Mouse (Mus musculus) lung, adult 2 months (tissue): Measurements from ENCODE around the gene Gabrg3. TPM values are rescaled to one million over a fixed set of nuclear protein-coding genes. Genes with fewer than 3 reads are reported as not detected.

Experiments
- DNase-seq: peaks from one replicate; pipeline ENCODE4 v3.0.0; 2022
- H3K4me1 ChIP-seq: fragments of 200-500 bp; 2 replicates; pipeline ENCODE4 v1.6.1; 2011; ENCODE audit warnings: low read length; ENCODE audit not compliant: control insufficient read depth, insufficient read depth
- H3K4me3 ChIP-seq: fragments of 200-500 bp; replicated peaks from 2 replicates; pipeline ENCODE3; 2011; ENCODE audit warnings: low read depth, mild to moderate bottlenecking, control low read depth, low read length; ENCODE audit errors: extremely low read depth
- CTCF ChIP-seq: fragments of 200-500 bp; IDR thresholded peaks from 2 replicates; pipeline ENCODE4 v1.5.1; 2011; ENCODE audit warnings: mild to moderate bottlenecking, low read length, control low read depth; ENCODE audit not compliant: insufficient read depth
- POLR2A ChIP-seq: fragments of 200-500 bp; IDR thresholded peaks from 2 replicates; pipeline ENCODE4 v1.6.1; 2011; ENCODE audit warnings: low read depth, mild to moderate bottlenecking, control low read depth, low read length, borderline replicate concordance; ENCODE audit errors: extremely low read depth
- WGBS: fragments of 180-500 bp; shearing (Covaris S2); methylation state at CpG from one replicate; pipeline ENCODE4 v1.1.7; 2018; 5-methylcytosine and 5-hydroxymethylcytosine counted together
- polyA plus RNA-seq: library from polyadenylated mRNA; depleted of rRNA; stranded (reverse); fragments of >200 nt; gene quantifications from 2 replicates; pipeline ENCODE4 v1.2.3, GENCODE M21; 2012; rRNA removed

Gabrg3 gene
- polyA plus RNA-seq, 1 experiment: not detected

DNA sequence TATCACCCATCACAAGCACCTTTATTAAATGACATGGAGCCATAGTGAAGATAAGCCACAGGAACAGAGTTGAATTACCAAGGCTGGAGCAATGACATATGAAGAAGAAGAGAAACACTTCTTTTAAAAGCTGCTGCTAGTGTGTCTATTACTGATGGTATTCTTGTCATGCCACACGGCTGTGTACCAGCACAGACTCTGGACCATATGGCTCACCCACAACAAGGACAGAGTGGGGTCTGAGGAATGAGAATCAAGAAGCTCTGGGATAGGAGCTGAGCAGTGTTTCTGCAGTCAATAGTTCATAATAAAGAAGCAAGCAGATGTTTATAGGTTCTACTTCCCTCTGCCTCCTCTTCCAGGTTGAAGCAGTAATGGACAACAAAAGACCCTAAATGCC is 585.1 kb downstream of the Gabrg3 start:
- 72% methylated on average over 1 of the region's 1 CpGs for whole genome bisulfite sequencing
- TF ChIP-seq CTCF (no peak), POLR2A (no peak)
- Histone ChIP-seq H3K4me1 (no peaks in the 10 kb centered on the region), H3K4me3 (no peak overlapping the region)
- no peak for DNase-seq

DNA sequence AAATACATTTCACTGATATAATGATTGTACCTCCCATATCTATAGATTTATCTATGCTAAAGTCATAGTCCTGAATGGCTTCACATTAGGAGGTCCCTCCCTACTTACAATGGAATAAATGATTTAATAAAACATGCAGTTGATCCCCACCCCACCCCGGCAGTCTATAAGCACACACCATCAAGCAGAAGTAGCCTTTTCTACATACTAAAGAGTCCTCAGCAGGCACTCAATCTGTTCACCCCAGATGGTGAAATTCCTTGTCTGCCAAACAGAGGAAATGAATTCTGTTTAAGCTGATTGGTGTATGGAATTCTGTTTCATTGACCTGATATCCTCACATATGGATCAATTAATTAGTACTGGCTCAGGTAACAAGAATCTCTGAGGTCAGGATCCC is 607.9 kb downstream of the Gabrg3 start:
- H3K4me3 ChIP-seq: no peak overlapping the region
- 57% methylated on average over 1 of the region's 1 CpGs for WGBS
- no peaks in the 10 kb centered on the region for H3K4me1 ChIP-seq
- DNase-seq: no peak
- TF ChIP-seq POLR2A (no peak), CTCF (no peak)

DNA sequence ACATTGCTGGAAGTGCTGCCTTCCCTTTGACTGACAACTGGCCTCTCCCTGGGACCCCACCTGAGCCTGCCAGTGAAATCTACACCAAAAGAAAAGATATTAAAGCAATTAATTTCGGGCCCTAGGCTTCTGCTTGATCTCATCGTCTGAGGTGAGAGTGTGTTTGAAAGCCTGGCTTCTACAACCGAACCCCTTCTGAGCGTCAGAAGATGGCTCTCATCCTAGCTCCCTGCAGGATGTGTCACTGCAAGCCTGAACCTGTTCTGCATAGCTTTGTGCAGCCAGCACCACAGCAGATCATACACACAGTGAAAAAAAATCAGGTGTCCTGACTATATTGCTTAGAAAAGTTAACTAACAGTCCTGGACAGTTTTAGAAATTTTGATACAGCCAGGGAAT is 618.8 kb downstream of the Gabrg3 start:
- WGBS: 46% methylated on average over 4 of the region's 4 CpGs
- no peak for DNase-seq
- Histone ChIP-seq H3K4me3 (no peak overlapping the region), H3K4me1 (no peaks in the 10 kb centered on the region)
- TF ChIP-seq CTCF (no peak), POLR2A (no peak)

DNA sequence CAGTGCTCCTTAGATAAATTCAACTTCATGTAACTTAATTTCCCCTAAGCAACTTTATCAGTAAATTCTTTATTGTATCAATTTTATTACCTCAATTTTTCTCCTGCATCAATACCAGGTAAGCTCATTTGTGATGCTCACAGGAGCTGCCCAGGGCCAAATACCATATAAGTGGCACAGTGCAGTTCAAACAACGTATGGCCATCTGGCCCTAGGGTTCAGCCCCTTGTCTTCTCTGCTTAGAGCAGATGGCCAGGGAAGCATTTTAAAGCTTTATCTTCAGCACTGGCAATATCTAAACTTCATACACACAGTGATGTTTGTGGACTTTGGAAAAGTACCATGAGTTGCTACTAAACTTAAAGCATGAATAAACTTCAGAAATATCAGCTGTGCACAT is 619.2 kb downstream of the Gabrg3 start:
- no peak for DNase-seq
- H3K4me1 ChIP-seq: no peaks in the 10 kb centered on the region
- WGBS: 74% methylated on average over 1 of the region's 1 CpGs
- TF ChIP-seq POLR2A: no peak
- no peak for TF ChIP-seq CTCF
- H3K4me3 ChIP-seq: no peak overlapping the region

DNA sequence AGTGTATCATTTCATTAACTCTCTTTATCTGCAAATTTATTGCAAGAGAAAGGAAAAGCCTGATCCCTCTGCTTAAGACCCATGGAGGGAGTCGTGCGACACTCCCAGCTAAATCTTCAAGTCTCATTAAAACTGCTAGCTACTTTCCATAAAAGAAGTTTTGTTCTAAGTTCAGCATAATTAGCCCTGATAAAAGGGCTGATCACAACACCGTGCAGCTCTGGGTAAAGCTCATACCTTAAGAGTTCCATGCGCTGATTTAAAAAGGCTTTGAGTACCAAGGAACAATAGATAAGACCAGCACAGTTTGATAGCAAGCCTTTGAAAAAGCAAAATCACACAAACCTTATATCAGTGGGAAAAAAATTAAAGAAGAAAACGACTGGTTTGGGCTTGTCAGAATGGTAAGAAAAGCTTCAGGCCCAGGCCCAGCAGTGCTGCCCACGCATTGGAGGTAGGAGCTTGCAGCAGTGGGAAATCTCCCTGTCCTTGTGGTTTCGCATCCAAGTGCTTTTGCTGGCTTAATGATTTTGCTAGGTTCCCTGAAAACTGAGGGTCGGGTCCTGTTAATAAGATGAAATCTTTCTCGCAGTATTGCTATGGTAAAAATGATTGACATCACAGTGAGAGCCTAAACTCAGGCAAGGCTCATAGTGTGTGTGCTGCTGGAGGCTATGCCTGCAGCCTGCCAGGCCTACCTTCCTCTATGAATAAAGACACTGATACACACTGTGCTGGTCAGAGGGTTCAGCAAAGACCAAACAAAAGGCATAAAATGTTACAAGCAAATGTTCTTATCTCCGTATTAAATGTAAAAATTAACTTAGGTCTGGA is 621.2 kb downstream of the Gabrg3 start:
- Histone ChIP-seq H3K4me3 (no peak overlapping the region), H3K4me1 (no peaks in the 10 kb centered on the region)
- 68% methylated on average over 10 of the region's 10 CpGs for WGBS
- no peak for TF ChIP-seq CTCF
- TF ChIP-seq POLR2A: no peak
- DNase-seq: no peak

DNA sequence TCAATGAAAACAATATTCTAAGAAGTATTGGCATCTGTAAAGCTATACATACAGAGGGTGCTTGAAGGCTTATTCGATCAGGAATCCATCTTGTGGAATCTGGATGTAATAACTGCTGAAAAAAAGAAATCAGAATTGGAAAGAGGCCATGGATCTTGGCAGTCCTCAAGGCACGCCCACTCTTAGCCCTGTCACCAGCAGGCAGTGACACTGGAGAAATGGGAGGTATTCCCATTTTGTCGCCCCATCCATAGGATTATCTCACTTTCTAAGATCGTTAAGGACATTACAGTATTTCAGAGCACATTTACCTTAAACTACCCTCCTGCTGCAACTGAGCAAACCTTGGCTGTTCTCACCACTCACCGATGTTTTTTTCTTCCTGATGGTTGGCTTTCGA is 657.8 kb downstream of the Gabrg3 start:
- no peaks in the 10 kb centered on the region for H3K4me1 ChIP-seq
- DNase-seq: no peak
- no peak overlapping the region for H3K4me3 ChIP-seq
- WGBS: 67% methylated on average over 6 of the region's 6 CpGs
- TF ChIP-seq POLR2A: no peak
- TF ChIP-seq CTCF: no peak

Other genes with a start within 250 kb of the Gabrg3 start
- gene Gabrb3, start 32.5 kb upstream of the Gabrg3 start, polyA plus RNA-seq: 0.08 TPM in 2 replicates
- not detected in 2 replicates for gene Gabra5, start 122.9 kb upstream of the Gabrg3 start, polyA plus RNA-seq